Mouse (Mus musculus): Measurements from ENCODE around the gene Nol12. TPM values are rescaled to one million over a fixed set of nuclear protein-coding genes. Genes with fewer than 3 reads are reported as not detected.

Nol12 gene
- polyA plus RNA-seq, 1 experiment from 2014 or later: 20.3 TPM

DNA sequence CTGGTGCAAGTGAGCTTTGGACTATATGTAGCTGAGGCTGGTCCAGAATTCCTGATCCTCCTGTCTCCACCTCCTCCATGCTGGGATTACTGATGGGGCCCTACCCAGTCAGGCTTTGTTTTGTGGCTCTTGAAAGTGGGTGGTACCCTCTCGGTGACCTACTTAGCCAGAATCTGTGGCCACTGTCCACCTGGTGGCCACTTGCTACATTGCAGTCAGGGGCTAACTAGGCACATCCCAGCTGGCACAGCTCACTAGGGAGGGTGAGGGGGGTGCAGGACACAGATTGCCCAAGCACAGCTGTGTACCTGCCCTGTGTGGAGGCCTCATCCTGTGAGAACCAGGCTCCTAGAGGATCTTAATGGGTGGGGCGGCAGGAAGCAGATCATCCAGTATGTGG is 28.2 kb downstream of the Nol12 start:
- TF ChIP-seq CTCF (IDR thresholded peaks at IDR 0.05; ENCODE audit: low read depth): peak; percentile 91
- TF ChIP-seq EP300 (IDR thresholded peaks at IDR 0.05; ENCODE audit: low read depth): no peak
- Histone ChIP-seq H3K27ac (ENCODE audit: low read depth) (no peak overlapping the region), H3K9me3 (ENCODE audit: low read length) (no peaks in the 10 kb centered on the region), H3K9ac (replicated peaks) (no peak overlapping the region), H3K4me2 (ENCODE audit: low read depth, low read length) (no peak overlapping the region), H3K4me3 (ENCODE audit: low read depth, low read length) (no peak overlapping the region), H3K4me1 (ENCODE audit: insufficient read depth) (no peaks in the 10 kb centered on the region), H3K36me3 (replicated peaks; ENCODE audit: insufficient read depth, low read length) (no peaks in the 10 kb centered on the region), H3K27me3 (ENCODE audit: insufficient read depth, low read length) (no peaks in the 10 kb centered on the region)
- DNase-seq (peak; percentile 86), ATAC-seq (peak; percentile 95)
- WGBS (ENCODE audit: insufficient replicate concordance): 42% methylated on average over 2 of the region's 2 CpGs

DNA sequence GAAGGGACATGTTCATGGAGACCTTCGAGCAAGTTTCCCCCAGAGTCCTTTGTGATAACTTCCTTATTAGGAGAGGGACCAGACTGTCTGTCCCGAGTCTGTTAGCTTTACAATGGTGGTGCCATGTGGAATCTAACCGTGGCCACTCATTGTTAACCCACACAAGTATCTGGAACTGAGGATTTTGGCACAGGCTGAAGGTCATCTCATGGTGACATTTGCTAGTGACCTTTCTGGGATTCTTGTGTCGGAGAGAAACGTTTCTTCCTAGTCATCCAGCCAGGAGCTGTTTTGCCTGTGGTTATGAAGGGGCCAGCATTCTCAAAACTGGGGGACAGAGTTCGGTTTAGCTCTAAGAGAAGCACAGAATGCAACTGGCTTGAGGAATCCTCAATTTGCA is 36.9 kb downstream of the Nol12 start:
- Histone ChIP-seq H3K4me3 (ENCODE audit: low read depth, low read length) (no peak overlapping the region), H3K4me1 (ENCODE audit: insufficient read depth) (no peaks in the 10 kb centered on the region), H3K27me3 (ENCODE audit: insufficient read depth, low read length) (0 out of 2 replicates have a peak, but pooled peaks cover 4% of the 10 kb centered on the region), H3K9me3 (ENCODE audit: low read length) (no peaks in the 10 kb centered on the region), H3K27ac (ENCODE audit: low read depth) (no peak overlapping the region), H3K4me2 (ENCODE audit: low read depth, low read length) (no peak overlapping the region), H3K9ac (replicated peaks) (no peak overlapping the region), H3K36me3 (replicated peaks; ENCODE audit: insufficient read depth, low read length) (no peaks in the 10 kb centered on the region)
- 54% methylated on average over 6 of the region's 6 CpGs for WGBS (ENCODE audit: insufficient replicate concordance)
- no peak for ATAC-seq
- DNase-seq: no peak
- no peak for TF ChIP-seq EP300 (IDR thresholded peaks at IDR 0.05; ENCODE audit: low read depth)
- no peak for TF ChIP-seq CTCF (IDR thresholded peaks at IDR 0.05; ENCODE audit: low read depth)

DNA sequence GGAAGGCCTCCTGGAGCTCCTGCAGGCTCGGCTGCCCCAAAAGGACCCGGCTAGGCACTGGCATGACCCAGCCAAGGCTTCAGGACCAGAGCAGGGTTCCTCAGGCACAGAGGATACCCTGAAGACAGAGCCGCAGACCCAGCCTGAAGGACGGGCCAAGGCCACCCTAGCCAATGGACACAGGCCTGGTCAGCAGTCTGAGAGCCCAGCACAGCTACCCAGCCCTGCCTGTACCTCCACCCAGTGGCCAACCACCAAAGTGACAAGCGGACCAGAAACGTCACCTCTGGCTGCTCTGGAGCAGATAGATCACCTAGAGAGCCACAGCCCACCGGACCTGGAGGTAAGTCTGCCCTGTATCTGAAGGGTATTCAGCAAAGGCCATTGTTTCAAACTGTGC is 39.2 kb downstream of the Nol12 start:
- TF ChIP-seq CTCF (IDR thresholded peaks at IDR 0.05; ENCODE audit: low read depth): peak; percentile 65
- TF ChIP-seq EP300 (IDR thresholded peaks at IDR 0.05; ENCODE audit: low read depth): no peak
- Histone ChIP-seq H3K27ac (ENCODE audit: low read depth) (no peak overlapping the region), H3K36me3 (replicated peaks; ENCODE audit: insufficient read depth, low read length) (no peaks in the 10 kb centered on the region), H3K27me3 (ENCODE audit: insufficient read depth, low read length) (0 out of 2 replicates have a peak, but pooled peaks cover 4% of the 10 kb centered on the region), H3K9ac (replicated peaks) (no peak overlapping the region), H3K4me1 (ENCODE audit: insufficient read depth) (peaks cover 8% of the 10 kb centered on the region), H3K9me3 (ENCODE audit: low read length) (no peaks in the 10 kb centered on the region), H3K4me2 (ENCODE audit: low read depth, low read length) (no peak overlapping the region), H3K4me3 (ENCODE audit: low read depth, low read length) (no peak overlapping the region)
- ATAC-seq (peak; percentile 42), DNase-seq (no peak)
- 76% methylated on average over 7 of the region's 7 CpGs for WGBS (ENCODE audit: insufficient replicate concordance)

DNA sequence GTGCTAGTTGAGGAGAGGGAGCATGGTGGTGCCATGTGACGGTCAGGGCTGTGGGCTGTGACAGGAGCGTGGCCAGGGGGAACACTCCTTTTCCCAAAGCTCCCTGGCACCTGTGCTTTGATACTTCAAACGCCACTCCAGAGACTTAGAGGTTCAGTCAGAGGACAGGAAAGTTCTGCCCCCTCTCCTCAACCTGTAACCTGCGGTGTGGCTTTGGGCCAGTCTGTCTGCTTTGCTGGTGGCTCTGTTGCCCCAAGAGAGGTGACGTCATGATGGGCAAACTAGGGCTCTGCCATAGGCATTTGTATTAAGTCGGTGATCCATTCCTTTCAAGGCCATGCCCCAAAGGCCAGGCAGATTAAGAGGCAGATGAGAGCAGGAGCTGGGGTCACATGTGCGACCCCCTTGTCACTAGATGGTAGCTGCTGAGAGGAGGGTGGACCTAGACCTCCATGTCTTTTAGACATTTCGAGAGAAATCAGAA is 43.0 kb downstream of the Nol12 start:
- TF ChIP-seq EP300 (IDR thresholded peaks at IDR 0.05; ENCODE audit: low read depth) (no peak), CTCF (IDR thresholded peaks at IDR 0.05; ENCODE audit: low read depth) (no peak)
- no peak overlapping the region for H3K4me3 ChIP-seq (ENCODE audit: low read depth, low read length)
- H3K9me3 ChIP-seq (ENCODE audit: low read length): no peaks in the 10 kb centered on the region
- DNase-seq (no peak), ATAC-seq (no peak)
- peak overlapping the region; percentile 44 for H3K27ac ChIP-seq (ENCODE audit: low read depth)
- peaks cover 31% of the 10 kb centered on the region for H3K4me1 ChIP-seq (ENCODE audit: insufficient read depth)
- H3K9ac ChIP-seq (replicated peaks): no peak overlapping the region
- no peak overlapping the region for H3K4me2 ChIP-seq (ENCODE audit: low read depth, low read length)
- no peaks in the 10 kb centered on the region for H3K27me3 ChIP-seq (ENCODE audit: insufficient read depth, low read length)
- H3K36me3 ChIP-seq (replicated peaks; ENCODE audit: insufficient read depth, low read length): no peaks in the 10 kb centered on the region
- WGBS (ENCODE audit: insufficient replicate concordance): 80% methylated on average over 8 of the region's 8 CpGs

DNA sequence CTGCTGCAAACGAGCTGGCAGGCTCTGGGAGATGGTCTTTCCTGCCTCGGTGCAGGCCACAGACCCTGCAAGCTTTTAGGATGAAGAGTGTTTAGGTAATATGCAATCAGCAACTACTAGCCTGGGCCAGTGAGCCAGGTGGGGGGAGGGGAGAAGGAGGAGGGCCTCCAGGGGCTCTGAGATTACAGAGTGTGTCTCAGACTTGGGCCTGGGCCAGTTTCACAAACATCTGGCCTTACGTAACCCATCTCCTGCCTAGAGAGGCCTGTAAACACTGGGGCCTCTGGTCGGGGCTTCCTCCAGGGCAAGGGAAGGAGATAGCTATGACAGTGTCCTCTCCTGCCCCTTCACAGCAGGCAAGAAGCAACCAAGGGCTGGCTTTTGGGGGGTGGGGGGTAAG is 44.1 kb downstream of the Nol12 start:
- DNase-seq (peak; percentile 89), ATAC-seq (peak; percentile 51)
- H3K9me3 ChIP-seq (ENCODE audit: low read length): no peaks in the 10 kb centered on the region
- H3K4me1 ChIP-seq (ENCODE audit: insufficient read depth): peaks cover 35% of the 10 kb centered on the region
- no peak overlapping the region for H3K4me3 ChIP-seq (ENCODE audit: low read depth, low read length)
- no peaks in the 10 kb centered on the region for H3K27me3 ChIP-seq (ENCODE audit: insufficient read depth, low read length)
- peak overlapping the region; percentile 87 for H3K27ac ChIP-seq (ENCODE audit: low read depth)
- 10% methylated on average over 4 of the region's 4 CpGs for WGBS (ENCODE audit: insufficient replicate concordance)
- peak overlapping the region; percentile 39 for H3K4me2 ChIP-seq (ENCODE audit: low read depth, low read length)
- no peaks in the 10 kb centered on the region; the same call in 1 of the 2 replicates for H3K36me3 ChIP-seq (replicated peaks; ENCODE audit: insufficient read depth, low read length)
- no peak for TF ChIP-seq CTCF (IDR thresholded peaks at IDR 0.05; ENCODE audit: low read depth)
- TF ChIP-seq EP300 (IDR thresholded peaks at IDR 0.05; ENCODE audit: low read depth): no peak
- peak overlapping the region; percentile 44 for H3K9ac ChIP-seq (replicated peaks)

DNA sequence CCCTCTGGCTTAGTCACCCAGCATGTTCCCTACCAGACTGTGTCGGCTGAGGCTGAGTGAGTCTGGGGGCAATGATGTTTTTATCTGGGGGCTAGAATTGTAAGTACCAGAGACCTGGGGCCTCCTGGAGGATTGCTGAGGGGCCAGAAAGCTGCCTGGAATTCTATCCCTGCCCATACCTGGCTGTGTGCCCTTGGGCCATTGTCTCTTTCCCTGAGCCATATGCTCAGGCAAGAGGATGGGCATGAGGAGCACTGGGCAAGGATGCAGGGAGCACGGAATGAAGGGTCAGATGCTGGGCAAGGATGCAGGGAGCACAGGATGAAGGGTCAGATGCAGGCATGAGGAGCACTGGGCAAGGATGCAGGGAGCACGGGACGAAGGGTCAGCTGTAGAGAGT is 45.4 kb downstream of the Nol12 start:
- peaks cover 45% of the 10 kb centered on the region for H3K4me1 ChIP-seq (ENCODE audit: insufficient read depth)
- TF ChIP-seq CTCF (IDR thresholded peaks at IDR 0.05; ENCODE audit: low read depth) (no peak), EP300 (IDR thresholded peaks at IDR 0.05; ENCODE audit: low read depth) (no peak)
- no peaks in the 10 kb centered on the region for H3K27me3 ChIP-seq (ENCODE audit: insufficient read depth, low read length)
- ATAC-seq: no peak
- H3K4me3 ChIP-seq (ENCODE audit: low read depth, low read length): no peak overlapping the region
- DNase-seq: no peak
- H3K9ac ChIP-seq (replicated peaks): no peak overlapping the region
- H3K4me2 ChIP-seq (ENCODE audit: low read depth, low read length): no peak overlapping the region
- H3K9me3 ChIP-seq (ENCODE audit: low read length): no peaks in the 10 kb centered on the region
- 81% methylated on average over 4 of the region's 4 CpGs for WGBS (ENCODE audit: insufficient replicate concordance)
- H3K36me3 ChIP-seq (replicated peaks; ENCODE audit: insufficient read depth, low read length): no peaks in the 10 kb centered on the region; the same call in 1 of the 2 replicates
- no peak overlapping the region for H3K27ac ChIP-seq (ENCODE audit: low read depth)

All from liver, postnatal 0 days (tissue).